Mouse (Mus musculus) gastrocnemius, postnatal 4 days (tissue): ENCODE data around the gene Ddx21. TPM values are rescaled to one million over a fixed set of nuclear protein-coding genes. Genes with fewer than 3 reads are reported as not detected.
A peak's percentile ranks its signal among the peaks of the same experiment; 100 is the strongest.
"Not testable (repeated sequence)": the region's sequence is repeated elsewhere in the genome, so short reads cannot be mapped to it uniquely, and the experiment has no call there.

Experiments
- DNase-seq, 2 experiments: peaks; one replicate each; pipeline ENCODE4 v3.0.0; 2021 to 2022; ENCODE audit warnings: low spot score in 2 of 2, mixed read lengths in 2 of 2
- long read RNA-seq, 2 experiments: library from polyadenylated mRNA; stranded (forward); transcript quantifications; one replicate each; pipeline ENCODE4 v2.0.0; 2021
- total RNA-seq, 2 experiments: library from RNA; stranded (reverse); gene quantifications; 2 replicates each; pipeline ENCODE4 v1.2.3; 2021

The Ddx21 gene
- 10 to 100 TPM; 34.9 to 41.2 TPM for total RNA-seq
- long read RNA-seq, experiment 1, full-length matches to known transcripts: 24 of 28 reads
- long read RNA-seq, experiment 1, partial matches to known transcripts: 3 of 28 reads
- long read RNA-seq, experiment 1, other reads (novel, unspliced or antisense): 1 of 28 reads
- long read RNA-seq, experiment 2, full-length matches to known transcripts: 28 of 36 reads
- long read RNA-seq, experiment 2, partial matches to known transcripts: 7 of 36 reads
- long read RNA-seq, experiment 2, other reads (novel, unspliced or antisense): 1 of 36 reads

GRCm38 (mm10) chr10:62602177-62603040 is at the start of gene Ddx21:
Ddx21 (minus strand) TSS chr10:62602281.
- DNase-seq: peak; percentile 73 to 89

- DNase-seq: peak; percentile 98 to 99
These were observed 49.1 kb upstream of the Ddx21 start, which contains the start of gene Ddx50 for GRCm38 (mm10) chr10:62650881-62651810. Ddx50 (minus strand) TSS chr10:62651218.

GRCm38 (mm10) chr10:62650358-62650782 is 48.3 kb upstream of the Ddx21 start:
- DNase-seq: no peak

GRCm38 (mm10) chr10:62604161-62604560 is 2.1 kb upstream of the Ddx21 start:
- DNase-seq: no peak

GRCm38 (mm10) chr10:62603233-62604030 is 1.4 kb upstream of the Ddx21 start:
- no peak for DNase-seq

- no peak for DNase-seq
These were observed 276 bp downstream of the Ddx21 start for GRCm38 (mm10) chr10:62601833-62602176.

GRCm38 (mm10) chr10:62601053-62601791 is 859 bp downstream of the Ddx21 start:
- no peak for DNase-seq

- DNase-seq: no peak
These were observed 2.0 kb downstream of the Ddx21 start for GRCm38 (mm10) chr10:62600056-62600455.

GRCm38 (mm10) chr10:62599311-62599710 is 2.8 kb downstream of the Ddx21 start:
- DNase-seq: not testable (repeated sequence)

GRCm38 (mm10) chr10:62592496-62592895 is 9.6 kb downstream of the Ddx21 start:
- DNase-seq: no peak

- DNase-seq: peak; percentile 52 to 84
These were observed 11.9 kb downstream of the Ddx21 start for GRCm38 (mm10) chr10:62590200-62590599.

- DNase-seq: no peak
These were observed 13.5 kb downstream of the Ddx21 start for GRCm38 (mm10) chr10:62588616-62589015.

- DNase-seq: no peak
These were observed 18.8 kb downstream of the Ddx21 start for GRCm38 (mm10) chr10:62583245-62583644.

GRCm38 (mm10) chr10:62582701-62583100 is 19.4 kb downstream of the Ddx21 start:
- no peak for DNase-seq

- DNase-seq: no peak
These were observed 19.8 kb downstream of the Ddx21 start for GRCm38 (mm10) chr10:62582263-62582662.

- not testable (repeated sequence) for DNase-seq
These were observed 23.0 kb downstream of the Ddx21 start for GRCm38 (mm10) chr10:62579129-62579528.

- DNase-seq: peak; percentile 81 to 97
These were observed 23.6 kb downstream of the Ddx21 start, which contains the start of gene Kif1bp for GRCm38 (mm10) chr10:62578338-62579100. Kif1bp (minus strand) TSS chr10:62578457.

- no peak for DNase-seq
These were observed 24.3 kb downstream of the Ddx21 start for GRCm38 (mm10) chr10:62577673-62578337.
